Mouse (Mus musculus) olfactory bulb, adult 2 months (tissue): ENCODE data around the gene Smg6. TPM values are rescaled to one million over a fixed set of nuclear protein-coding genes. Genes with fewer than 3 reads are reported as not detected.

Experiments
- H3K27ac ChIP-seq: fragments of 200-500 bp; 2 replicates; pipeline ENCODE4 v1.5.1; 2012; ENCODE audit warnings: low read depth, low read length; ENCODE audit not compliant: insufficient read depth
- H3K4me1 ChIP-seq: fragments of 200-500 bp; 2 replicates; pipeline ENCODE4 v1.6.1; 2012; ENCODE audit warnings: low read length; ENCODE audit not compliant: control insufficient read depth, insufficient read depth
- H3K4me3 ChIP-seq: fragments of 200-500 bp; 2 replicates; pipeline ENCODE4 v1.5.1; 2012; ENCODE audit warnings: mild to moderate bottlenecking, low read depth, low read length, moderate library complexity; ENCODE audit not compliant: insufficient read depth
- CTCF ChIP-seq: fragments of 200-500 bp; IDR thresholded peaks from 2 replicates; pipeline ENCODE4 v1.5.1; 2012; ENCODE audit warnings: low read depth, mild to moderate bottlenecking, low read length, moderate library complexity; ENCODE audit not compliant: insufficient read depth
- POLR2A ChIP-seq: fragments of 200-500 bp; IDR thresholded peaks from 2 replicates; pipeline ENCODE4 v1.6.1; 2012; ENCODE audit warnings: mild to moderate bottlenecking, low read depth, low read length, moderate library complexity; ENCODE audit not compliant: insufficient read depth
- WGBS: fragments of 180-500 bp; shearing (Covaris S2); methylation state at CpG from one replicate; pipeline ENCODE4 v1.1.7; 2018; 5-methylcytosine and 5-hydroxymethylcytosine counted together
- polyA plus RNA-seq: library from polyadenylated mRNA; stranded (reverse); fragments of >200 nt; gene quantifications from 2 replicates; pipeline ENCODE4 v1.2.4, GENCODE M21; 2012; ENCODE audit warnings: low replicate concordance; ENCODE audit not compliant: missing spikeins, insufficient read depth, insufficient read length

Gene Smg6
- polyA plus RNA-seq, 1 experiment = 86.4 TPM

- Histone ChIP-seq H3K4me1 (peaks cover 11% of the 10 kb centered on the region), H3K4me3 (no peak overlapping the region), H3K27ac (no peak overlapping the region)
- WGBS = 98% methylated on average over 6 of the region's 6 CpGs
- TF ChIP-seq POLR2A (no peak), CTCF (no peak)
Measured at GRCm38 (mm10) chr11:75129481-75129880, 203.9 kb downstream of the Smg6 start.

- peaks cover 18% of the 10 kb centered on the region for H3K4me1 ChIP-seq
- 91% methylated on average over 4 of the region's 4 CpGs for WGBS
- no peak overlapping the region for H3K4me3 ChIP-seq
- H3K27ac ChIP-seq = no peak overlapping the region
- TF ChIP-seq POLR2A (no peak), CTCF (no peak)
Measured at GRCm38 (mm10) chr11:75131300-75131699, 205.7 kb downstream of the Smg6 start.

GRCm38 (mm10) chr11:75132278-75132677 lies 206.7 kb downstream of the Smg6 start:
- TF ChIP-seq POLR2A (no peak), CTCF (no peak)
- WGBS = 53% methylated on average over 5 of the region's 5 CpGs
- Histone ChIP-seq H3K27ac (no peak overlapping the region), H3K4me1 (peaks cover 18% of the 10 kb centered on the region), H3K4me3 (no peak overlapping the region)

GRCm38 (mm10) chr11:75133391-75133790 lies 207.8 kb downstream of the Smg6 start:
- no peak overlapping the region for H3K27ac ChIP-seq
- WGBS = 91% methylated on average over 5 of the region's 5 CpGs
- H3K4me1 ChIP-seq = peaks cover 18% of the 10 kb centered on the region
- no peak overlapping the region for H3K4me3 ChIP-seq
- TF ChIP-seq CTCF (no peak), POLR2A (no peak)

GRCm38 (mm10) chr11:75133951-75134350 lies 208.3 kb downstream of the Smg6 start:
- WGBS = 6% methylated on average over 2 of the region's 2 CpGs
- Histone ChIP-seq H3K4me1 (peaks cover 20% of the 10 kb centered on the region), H3K27ac (0 out of 2 replicates have a peak overlapping the region, but pooled peaks have one; percentile 16), H3K4me3 (no peak overlapping the region)
- TF ChIP-seq POLR2A (no peak), CTCF (no peak)

GRCm38 (mm10) chr11:75134485-75135068 lies 209.0 kb downstream of the Smg6 start:
- peaks cover 27% of the 10 kb centered on the region for H3K4me1 ChIP-seq
- no peak overlapping the region for H3K4me3 ChIP-seq
- 47% methylated on average over 5 of the region's 5 CpGs for WGBS
- peak overlapping the region; percentile 17; the same call in 1 of the 2 replicates for H3K27ac ChIP-seq
- TF ChIP-seq POLR2A = no peak
- TF ChIP-seq CTCF = no peak

- TF ChIP-seq CTCF (no peak), POLR2A (no peak)
- no peak overlapping the region; the same call in 1 of the 2 replicates for H3K27ac ChIP-seq
- peaks cover 27% of the 10 kb centered on the region for H3K4me1 ChIP-seq
- H3K4me3 ChIP-seq = no peak overlapping the region
- 92% methylated on average over 4 of the region's 4 CpGs for WGBS
Measured at GRCm38 (mm10) chr11:75135358-75135757, 209.7 kb downstream of the Smg6 start.

GRCm38 (mm10) chr11:75136666-75137398 lies 211.2 kb downstream of the Smg6 start:
- Histone ChIP-seq H3K4me3 (no peak overlapping the region), H3K4me1 (peaks cover 27% of the 10 kb centered on the region), H3K27ac (no peak overlapping the region)
- TF ChIP-seq POLR2A (no peak), CTCF (no peak)
- 76% methylated on average over 5 of the region's 5 CpGs for whole genome bisulfite sequencing
